Mouse (Mus musculus) retina, postnatal 1 day (tissue): ENCODE measurements around the gene Dand5.

Source experiments
- DNase-seq: peaks from one replicate; pipeline ENCODE4 v3.0.0-alpha.2; 2012

Dand5 gene

DNA sequence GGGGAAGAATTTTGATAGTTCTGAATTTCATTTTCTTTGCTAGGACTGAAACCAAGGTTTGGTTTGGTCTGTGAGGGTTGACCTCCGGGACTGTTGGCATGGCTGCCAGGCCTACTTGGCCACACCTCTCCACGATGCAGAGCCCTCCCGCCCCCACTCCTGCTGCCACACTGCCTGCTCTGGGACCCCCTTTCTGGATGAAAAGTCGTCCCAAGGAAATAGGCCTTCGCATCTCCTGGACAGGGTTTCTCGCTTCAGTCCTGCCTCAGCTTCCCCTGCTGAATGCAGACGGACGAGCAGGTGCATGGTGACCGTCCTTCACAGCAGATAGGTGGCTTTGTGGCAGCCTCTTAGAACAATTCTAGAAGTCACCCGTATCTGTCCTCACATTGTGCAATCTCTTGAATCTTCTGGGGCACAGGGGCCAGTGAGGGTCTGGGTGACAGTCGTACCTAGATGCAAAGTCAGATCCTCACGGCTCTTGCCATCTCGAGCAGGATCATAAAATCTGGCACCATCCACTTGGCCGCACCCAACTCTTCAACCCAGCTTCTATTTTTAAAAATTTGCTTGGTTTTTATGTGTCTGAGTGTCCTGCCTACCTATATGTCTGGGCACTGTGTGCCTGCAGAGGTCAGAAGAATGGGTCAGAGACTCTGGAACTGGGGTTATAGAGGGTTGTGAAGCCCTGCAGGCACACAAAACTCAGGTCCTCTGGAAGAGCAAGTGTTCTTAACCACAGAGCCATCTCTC, 54.1 kb downstream of the Dand5 start:
- no peak for DNase-seq

DNA sequence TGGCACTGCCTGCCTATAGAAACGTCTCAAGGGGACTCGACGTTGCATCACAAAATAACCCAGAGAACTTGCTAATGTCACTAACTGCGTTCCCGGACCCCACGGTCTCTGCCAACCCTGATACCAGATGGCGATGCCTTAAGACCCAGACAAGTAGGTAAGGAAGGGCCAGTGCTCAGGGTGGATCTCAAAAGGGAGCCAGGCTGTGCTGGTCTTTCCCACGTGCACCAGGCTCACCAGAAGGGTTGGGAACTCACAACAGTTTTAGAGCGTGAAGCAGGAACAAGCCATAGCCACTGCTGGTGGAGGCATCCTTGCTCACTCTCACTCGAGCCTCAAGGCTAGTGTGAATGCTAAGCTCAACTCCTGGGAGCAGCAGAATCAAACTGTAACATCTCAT, 55.4 kb downstream of the Dand5 start:
- no peak for DNase-seq

DNA sequence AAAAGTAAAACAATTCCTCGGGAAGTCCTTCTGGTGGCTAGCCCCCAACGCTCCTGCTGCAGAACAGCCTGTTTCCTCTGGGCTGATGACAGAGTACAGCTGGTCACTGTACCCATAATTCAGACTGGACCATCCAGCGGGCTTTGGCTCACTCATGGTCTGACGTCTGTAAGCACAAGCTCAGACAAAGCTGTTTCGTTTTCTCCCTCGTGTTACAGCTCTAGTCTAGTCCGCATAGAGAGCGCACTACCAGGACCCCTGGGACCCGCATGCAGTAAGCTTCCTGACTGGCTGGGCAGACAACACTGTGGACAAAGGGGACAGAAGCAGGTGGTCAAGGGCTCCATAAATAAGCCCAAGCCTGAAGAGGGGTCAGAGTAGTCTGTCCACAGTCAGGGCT, 56.2 kb downstream of the Dand5 start:
- DNase-seq: no peak

DNA sequence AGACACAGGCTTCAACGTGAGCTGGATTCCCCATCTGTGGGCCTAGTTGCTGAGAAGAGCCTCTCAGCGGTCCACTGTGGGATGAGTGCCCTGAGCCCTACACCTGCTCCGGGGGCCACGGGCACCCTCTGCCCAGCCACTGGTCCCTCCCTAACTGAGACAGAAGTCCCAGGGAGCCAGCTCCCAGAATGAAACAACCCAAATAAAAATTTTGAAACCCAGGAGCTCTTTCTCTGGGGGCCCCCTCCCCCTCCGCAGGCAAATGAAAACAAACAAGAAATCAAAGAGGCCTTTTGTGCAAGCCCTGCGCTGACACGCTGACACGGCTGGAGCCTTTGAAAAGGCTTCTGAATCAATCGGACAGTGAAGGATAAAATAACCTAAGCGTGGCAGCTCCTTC, 57.0 kb downstream of the Dand5 start:
- peak; percentile 48 for DNase-seq
